Mouse (Mus musculus) forebrain, embryonic 16.5 days (tissue): ENCODE results near the gene Prkch. TPM values are rescaled to one million over a fixed set of nuclear protein-coding genes. Genes with fewer than 3 reads are reported as not detected.
"Not testable (repeated sequence)": the region's sequence is repeated elsewhere in the genome, so short reads cannot be mapped to it uniquely, and the experiment has no call there.

Source experiments
- ATAC-seq: fragments of 200-750 bp; cut with Nextera tagmentation; 2 replicates; pipeline ENCODE4 v1.8.0; 2017; ENCODE audit warnings: mild to moderate bottlenecking, moderate library complexity
- H3K27ac ChIP-seq: fragments of 300-500 bp; sonication (generic); 2 replicates; pipeline ENCODE4 v1.5.1; 2014; ENCODE audit warnings: low read length, control low read depth
- H3K27me3 ChIP-seq: fragments of 300-500 bp; sonication (generic); replicated peaks from 2 replicates; pipeline ENCODE4 v1.6.1; 2014; ENCODE audit warnings: low read length; ENCODE audit not compliant: control insufficient read depth, insufficient read depth
- H3K36me3 ChIP-seq: fragments of 300-500 bp; sonication (generic); 2 replicates; pipeline ENCODE4 v1.6.1; 2014; ENCODE audit not compliant: control insufficient read depth, insufficient read depth
- H3K4me1 ChIP-seq: fragments of 300-500 bp; sonication (generic); replicated peaks from 2 replicates; pipeline ENCODE4 v1.6.1; 2014; ENCODE audit warnings: low read length; ENCODE audit not compliant: control insufficient read depth, insufficient read depth
- H3K4me2 ChIP-seq: fragments of 300-500 bp; sonication (generic); 2 replicates; pipeline ENCODE4 v1.6.1; 2014; ENCODE audit warnings: mild to moderate bottlenecking, low read length, control low read depth
- H3K4me3 ChIP-seq: fragments of 300-500 bp; sonication (generic); replicated peaks from 2 replicates; pipeline ENCODE4 v1.5.1; 2014; ENCODE audit warnings: mild to moderate bottlenecking, low read length, control low read depth
- H3K9ac ChIP-seq: fragments of 300-500 bp; sonication (generic); replicated peaks from 2 replicates; pipeline ENCODE4 v1.6.1; 2014; ENCODE audit warnings: low read depth, low read length, control low read depth
- H3K9me3 ChIP-seq: fragments of 300-500 bp; sonication (generic); 2 replicates; pipeline ENCODE4 v1.6.1; 2016; ENCODE audit warnings: low read length; ENCODE audit not compliant: control insufficient read depth
- WGBS: fragments of 180-500 bp; shearing (Covaris S2); extraction: QIAGEN DNeasy Blood & Tissue Kit; methylation state at CpG from one replicate; pipeline ENCODE4 v1.1.7; 2014; 5-methylcytosine and 5-hydroxymethylcytosine counted together
- polyA plus RNA-seq: library from polyadenylated mRNA; unstranded; fragments of >200 nt; fragmentation: Nextera tagmentation; extraction: Ambion mirVana; gene quantifications from 2 replicates; pipeline ENCODE4 v1.2.1, GENCODE M21; 2015

Gene Prkch
- polyA plus RNA-seq, result 3.6 and 4.3 TPM in 2 replicates

DNA sequence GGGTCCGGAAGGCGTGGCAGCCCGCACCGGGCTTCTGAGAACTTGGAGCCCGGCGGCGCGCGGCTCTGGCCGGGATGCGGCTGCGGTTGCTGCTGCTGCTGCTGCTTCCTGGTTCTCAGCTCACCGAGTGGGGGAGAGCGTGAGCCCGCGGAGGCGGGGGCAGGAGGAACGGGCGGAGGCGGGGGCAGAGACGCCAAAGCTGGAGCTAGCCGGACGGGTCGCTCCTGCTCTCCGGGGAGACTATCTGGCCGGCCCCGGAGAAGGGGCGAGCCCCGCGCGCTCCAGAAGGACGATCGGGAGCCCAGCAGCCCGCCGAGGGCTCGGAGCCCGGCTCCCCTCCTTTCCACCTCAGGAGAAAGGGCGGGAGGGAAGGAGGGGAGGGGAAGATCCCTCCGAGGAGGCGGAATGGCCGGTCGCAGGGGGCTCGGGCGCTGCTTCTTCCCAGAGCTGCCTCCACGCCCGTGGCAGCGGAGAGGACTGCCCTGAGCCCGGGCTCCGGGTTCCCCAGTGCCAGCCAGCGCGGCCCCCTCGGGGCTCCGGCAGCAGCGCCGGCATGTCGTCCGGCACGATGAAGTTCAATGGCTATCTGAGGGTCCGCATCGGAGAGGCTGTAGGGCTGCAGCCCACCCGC is at the start of gene Prkch:
Gene Prkch, plus strand, starts transcription at position 187 of the 631 bp plus-strand sequence.
- Histone ChIP-seq H3K9ac (peak within 1 kb of the TSS; percentile 77), H3K4me3 (peak within 1 kb of the TSS; percentile 70), H3K36me3 (no peaks in the 10 kb centered on the region), H3K9me3 (no peaks in the 10 kb centered on the region), H3K4me1 (peaks cover 16% of the 10 kb centered on the region), H3K27me3 (peaks cover 13% of the 10 kb centered on the region), H3K27ac (no peak within 1 kb of the TSS), H3K4me2 (peak within 1 kb of the TSS; percentile 69)
- WGBS, result under 1% methylated on average over 50 of the region's 61 CpGs
- ATAC-seq, result peak; percentile 91

DNA sequence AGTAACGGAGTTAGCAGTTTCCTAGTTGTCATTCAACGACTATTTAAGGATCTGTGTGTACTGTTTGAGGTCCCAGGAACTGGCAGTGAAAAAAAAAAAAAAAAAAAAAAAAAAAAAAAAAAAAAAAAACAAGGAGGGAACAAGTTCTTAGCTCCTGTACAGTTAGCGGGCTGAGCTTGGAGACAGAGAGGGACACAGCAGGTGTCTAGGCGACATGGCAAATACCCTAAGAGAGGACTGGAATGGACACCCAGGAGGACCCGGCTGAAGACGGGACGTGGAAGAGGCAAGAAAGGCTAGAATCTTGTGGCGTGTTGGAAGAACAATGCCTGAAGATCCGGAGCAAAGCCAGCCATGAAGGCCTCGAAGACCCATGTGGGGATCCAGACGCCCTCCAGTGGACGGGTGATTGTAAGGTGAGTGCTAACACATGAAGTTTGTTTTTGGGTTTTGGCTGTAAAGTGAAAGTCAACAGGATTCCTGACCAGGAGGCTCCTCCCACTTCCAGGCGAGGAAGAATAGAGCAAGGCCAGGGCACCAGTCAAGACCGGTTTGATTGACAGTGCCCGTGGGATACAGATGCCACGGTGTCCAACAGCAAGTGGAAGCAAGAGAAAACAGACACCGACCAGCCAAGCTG is 47.0 kb upstream of the Prkch start:
- no peak overlapping the region for H3K9ac ChIP-seq
- H3K4me2 ChIP-seq, result no peak overlapping the region
- H3K4me3 ChIP-seq, result no peak overlapping the region
- no peaks in the 10 kb centered on the region for H3K9me3 ChIP-seq
- no peaks in the 10 kb centered on the region for H3K36me3 ChIP-seq
- 26% methylated on average over 17 of the region's 17 CpGs for WGBS
- H3K27me3 ChIP-seq, result peaks cover 9% of the 10 kb centered on the region
- no peak overlapping the region for H3K27ac ChIP-seq
- no peak for ATAC-seq
- H3K4me1 ChIP-seq, result no peaks in the 10 kb centered on the region

DNA sequence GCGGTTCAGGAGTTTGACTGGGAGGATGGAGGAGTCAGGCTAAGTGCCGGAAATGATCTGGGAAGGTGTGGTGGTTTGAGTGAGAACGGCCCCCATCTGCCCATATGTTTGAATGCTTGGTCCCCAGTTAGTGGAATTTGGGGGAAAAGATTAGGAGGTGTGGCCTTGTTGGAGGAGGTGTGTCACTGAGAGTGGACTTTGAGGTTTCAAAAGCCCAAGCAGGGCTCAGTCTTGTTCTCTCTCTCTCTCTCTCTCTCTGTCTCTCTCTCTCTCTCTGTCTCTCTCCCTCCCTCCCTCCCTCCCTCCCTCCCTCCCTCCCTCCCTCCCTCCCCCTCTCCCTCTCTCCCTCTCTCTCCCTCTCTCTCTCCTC is 46.5 kb upstream of the Prkch start:
- H3K27ac ChIP-seq, H3K9me3 ChIP-seq, H3K9ac ChIP-seq, H3K36me3 ChIP-seq, H3K4me3 ChIP-seq, H3K4me1 ChIP-seq, ATAC-seq, H3K4me2 ChIP-seq: not testable (repeated sequence)
- WGBS, result 55% methylated on average over 3 of the region's 3 CpGs
- peaks cover 12% of the 10 kb centered on the region for H3K27me3 ChIP-seq

DNA sequence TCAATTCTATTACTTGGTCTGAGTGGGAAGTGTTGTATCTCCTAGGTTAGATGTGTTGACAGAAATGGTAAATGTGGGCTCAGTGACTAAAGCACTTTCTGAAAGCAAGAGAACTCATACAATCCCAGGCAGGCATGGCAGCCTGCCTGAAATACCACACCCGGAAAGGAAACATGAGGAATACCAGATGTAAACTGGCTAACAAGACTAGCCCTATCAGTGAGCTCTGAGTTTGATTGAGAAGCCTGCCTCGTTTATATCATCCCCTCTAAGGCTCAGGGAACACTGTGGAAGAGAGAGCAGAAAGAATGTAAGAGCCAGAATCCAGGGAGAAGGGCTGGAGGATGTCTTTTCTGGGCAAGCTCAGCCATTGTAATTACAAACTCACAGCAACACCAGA is 45.4 kb upstream of the Prkch start:
- Histone ChIP-seq H3K4me2 (no peak overlapping the region), H3K9ac (no peak overlapping the region), H3K36me3 (no peaks in the 10 kb centered on the region), H3K4me1 (no peaks in the 10 kb centered on the region), H3K4me3 (no peak overlapping the region), H3K27me3 (peaks cover 14% of the 10 kb centered on the region), H3K27ac (no peak overlapping the region), H3K9me3 (no peaks in the 10 kb centered on the region)
- no peak for ATAC-seq
- WGBS, result 26% methylated on average over 2 of the region's 2 CpGs

DNA sequence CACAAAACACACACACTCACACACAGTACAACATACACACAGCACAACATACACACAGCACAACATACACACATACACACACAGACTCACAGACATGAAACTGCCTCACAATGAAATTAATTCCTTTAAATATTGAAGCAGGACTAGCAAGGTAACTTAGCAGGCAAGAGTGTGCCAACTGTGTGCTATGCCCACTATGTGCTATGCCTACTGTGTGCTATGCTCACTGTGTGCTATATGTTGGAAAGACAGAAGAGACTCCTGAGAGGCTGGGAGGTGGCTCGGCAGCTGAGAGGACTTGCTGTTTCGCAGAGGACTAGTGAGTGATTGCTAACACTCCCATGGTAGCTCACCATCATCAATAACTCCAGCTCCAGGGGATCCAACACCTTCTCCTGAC is 44.2 kb upstream of the Prkch start:
- H3K4me2 ChIP-seq, result no peak overlapping the region
- H3K36me3 ChIP-seq, result no peaks in the 10 kb centered on the region
- H3K27me3 ChIP-seq, result peaks cover 27% of the 10 kb centered on the region
- H3K4me3 ChIP-seq, result no peak overlapping the region
- 93% methylated on average over 2 of the region's 2 CpGs for WGBS
- H3K4me1 ChIP-seq, result peaks cover 2% of the 10 kb centered on the region
- no peak overlapping the region for H3K9ac ChIP-seq
- no peak for ATAC-seq
- no peaks in the 10 kb centered on the region for H3K9me3 ChIP-seq
- H3K27ac ChIP-seq, result no peak overlapping the region

DNA sequence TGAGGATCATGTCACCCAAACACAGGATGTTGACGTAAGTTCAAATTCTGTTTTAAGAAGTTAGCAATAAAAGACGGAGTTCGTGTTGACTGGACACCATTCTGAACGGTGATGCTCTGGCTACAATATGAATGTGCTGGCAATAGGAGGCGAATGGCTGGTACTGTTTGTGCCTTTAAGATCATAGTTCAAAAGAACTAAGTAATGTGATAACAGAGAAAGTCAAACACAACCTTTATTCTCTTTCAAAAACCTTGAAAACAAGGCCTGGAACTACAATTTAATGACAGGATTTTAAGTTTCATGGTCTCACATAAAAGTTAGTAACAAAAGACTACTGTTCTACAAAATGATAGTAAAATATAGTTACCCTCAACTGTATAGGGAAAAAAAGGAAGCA is 41.4 kb upstream of the Prkch start:
- Histone ChIP-seq H3K27me3 (peaks cover 54% of the 10 kb centered on the region), H3K4me3 (no peak overlapping the region), H3K9ac (no peak overlapping the region), H3K27ac (no peak overlapping the region), H3K36me3 (no peaks in the 10 kb centered on the region), H3K9me3 (no peaks in the 10 kb centered on the region), H3K4me1 (peaks cover 13% of the 10 kb centered on the region), H3K4me2 (no peak overlapping the region)
- no peak for ATAC-seq
- 91% methylated on average over 5 of the region's 5 CpGs for WGBS

DNA sequence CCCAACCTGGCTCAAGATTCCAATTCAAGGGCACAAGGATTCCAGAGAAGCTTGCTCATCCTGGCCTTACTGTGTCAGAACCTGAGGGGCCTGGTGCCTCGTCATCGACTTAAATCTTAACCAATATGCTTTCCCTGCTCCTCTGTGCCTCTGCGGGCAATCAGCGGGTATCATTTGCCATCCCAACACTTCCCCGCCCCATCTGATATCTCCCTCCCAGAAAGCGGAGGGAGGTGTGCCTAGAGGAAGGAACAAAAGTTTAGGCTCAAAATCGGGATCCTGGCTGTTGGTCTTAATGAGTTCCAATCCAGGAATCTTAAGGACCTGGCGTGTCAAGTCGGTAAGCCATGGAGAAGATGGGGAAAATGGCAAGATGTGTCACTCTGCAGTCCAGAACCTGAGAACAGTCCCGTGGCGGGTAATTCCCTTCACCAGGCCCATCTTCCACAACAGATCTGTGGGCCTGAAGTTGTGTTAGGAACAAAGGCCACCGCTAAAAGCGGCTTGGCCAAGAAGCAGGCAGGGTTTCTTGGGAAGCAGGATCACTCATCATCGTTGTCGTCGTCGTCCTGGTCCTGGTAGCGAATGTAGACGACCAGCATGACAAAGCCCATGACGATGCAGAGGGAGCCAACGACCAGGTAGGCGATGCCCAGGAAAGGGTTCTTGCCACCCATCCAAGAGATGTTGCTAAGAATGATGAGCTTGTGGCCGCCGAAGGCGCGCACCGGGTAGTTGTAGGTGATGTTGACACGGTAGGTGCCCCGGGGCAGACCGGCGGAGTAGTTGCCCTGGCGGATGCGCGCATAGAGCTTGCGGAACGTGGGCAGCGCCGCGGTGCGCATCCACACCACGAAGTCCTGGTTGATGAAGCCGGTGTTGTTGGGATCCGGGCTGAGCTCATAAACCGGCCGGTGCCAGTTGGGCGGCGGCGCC is 39.6 kb upstream of the Prkch start:
- no peaks in the 10 kb centered on the region for H3K9me3 ChIP-seq
- H3K4me1 ChIP-seq, result peaks cover 13% of the 10 kb centered on the region
- ATAC-seq, result peak; percentile 26; the same call in 1 of the 2 replicates
- H3K27ac ChIP-seq, result no peak overlapping the region
- peaks cover 66% of the 10 kb centered on the region for H3K27me3 ChIP-seq
- 15% methylated on average over 48 of the region's 48 CpGs for WGBS
- peak overlapping the region; percentile 39 for H3K4me3 ChIP-seq
- peak overlapping the region; percentile 52 for H3K4me2 ChIP-seq
- H3K9ac ChIP-seq, result no peak overlapping the region; the same call in 1 of the 2 replicates
- no peaks in the 10 kb centered on the region for H3K36me3 ChIP-seq

DNA sequence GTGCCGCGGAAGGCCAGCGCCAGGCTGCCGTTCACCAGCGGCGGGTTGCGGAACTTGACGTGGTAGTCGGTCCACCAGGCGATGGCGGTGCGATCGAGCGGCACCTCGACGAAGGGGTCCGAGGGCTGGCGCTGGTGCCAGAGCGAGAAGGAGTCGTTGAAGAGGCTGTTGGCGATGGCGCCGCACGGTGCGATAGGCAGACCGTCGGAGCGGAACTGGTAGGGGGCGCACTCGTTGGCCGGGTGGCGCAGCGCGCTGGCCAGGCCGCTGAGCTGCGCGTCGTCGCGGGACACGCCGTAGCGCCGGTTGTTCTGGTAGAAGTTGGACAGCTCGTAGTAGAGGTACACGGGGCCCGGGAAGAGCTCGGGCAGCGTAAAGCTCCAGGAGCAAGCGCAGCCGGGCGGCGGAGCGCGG is 38.9 kb upstream of the Prkch start:
- Histone ChIP-seq H3K27me3 (peaks cover 66% of the 10 kb centered on the region), H3K4me1 (peaks cover 13% of the 10 kb centered on the region), H3K36me3 (no peaks in the 10 kb centered on the region), H3K4me2 (peak overlapping the region; percentile 52), H3K4me3 (peak overlapping the region; percentile 39), H3K9ac (no peak overlapping the region; the same call in 1 of the 2 replicates), H3K9me3 (no peaks in the 10 kb centered on the region), H3K27ac (no peak overlapping the region)
- under 1% methylated on average over 55 of the region's 55 CpGs for WGBS
- ATAC-seq, result peak; percentile 76

DNA sequence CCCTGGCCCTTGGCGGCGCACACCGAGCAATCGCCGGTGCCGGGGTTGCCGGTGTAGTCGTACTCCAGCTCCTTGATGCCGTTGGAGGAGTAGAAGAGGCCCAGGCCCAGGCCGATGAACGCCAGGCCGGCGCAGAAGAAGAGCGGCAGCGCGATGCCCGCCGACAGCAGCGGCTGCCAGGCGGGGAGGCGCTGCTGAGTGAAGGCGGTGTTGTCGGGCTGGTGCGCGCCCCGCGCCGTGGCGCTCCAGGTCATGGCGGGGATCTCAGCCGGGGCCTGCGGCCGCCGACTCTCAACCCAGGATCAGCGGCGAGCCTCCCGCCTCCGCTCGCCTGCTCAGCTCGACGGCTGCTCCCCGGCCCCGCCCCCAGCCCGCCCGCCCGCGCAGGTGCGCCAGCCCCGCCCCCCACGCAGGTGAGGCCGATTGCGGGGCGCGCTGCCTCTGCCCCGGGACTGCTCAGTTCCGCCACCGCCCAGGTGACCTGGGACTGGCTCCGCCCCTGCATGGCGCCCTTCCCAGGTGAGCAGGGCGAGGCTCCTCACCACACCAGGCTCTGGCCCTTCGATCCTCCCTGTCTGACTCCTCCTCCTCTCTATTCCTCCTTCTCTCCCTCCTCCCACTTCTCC is 38.4 kb upstream of the Prkch start, which contains the start of gene Tmem30b:
Gene Tmem30b, minus strand, starts transcription at position 307 of the 626 bp plus-strand sequence.
- peak within 1 kb of the TSS; percentile 52 for H3K4me2 ChIP-seq
- 2% methylated on average over 59 of the region's 61 CpGs for WGBS
- H3K9me3 ChIP-seq, result no peaks in the 10 kb centered on the region
- peak; percentile 47 for ATAC-seq
- no peaks in the 10 kb centered on the region for H3K36me3 ChIP-seq
- H3K9ac ChIP-seq, result no peak within 1 kb of the TSS; the same call in 1 of the 2 replicates
- H3K4me1 ChIP-seq, result peaks cover 13% of the 10 kb centered on the region
- peaks cover 64% of the 10 kb centered on the region for H3K27me3 ChIP-seq
- H3K4me3 ChIP-seq, result peak within 1 kb of the TSS; percentile 39
- no peak within 1 kb of the TSS for H3K27ac ChIP-seq
